Mouse (Mus musculus): Measurements from ENCODE around the gene Utf1. TPM values are rescaled to one million over a fixed set of nuclear protein-coding genes. Genes with fewer than 3 reads are reported as not detected.

Utf1 gene
- polyA plus RNA-seq, 1 experiment from 2014 or later: not detected

- under 1% methylated on average over 33 of the region's 33 CpGs for WGBS (ENCODE audit: missing documents)
- Histone ChIP-seq H3K4me3 (ENCODE audit: inconsistent target) (peak overlapping the region; percentile 86), H3K79me2 (ENCODE audit: inconsistent target) (no peaks in the 10 kb centered on the region; the same call in 1 of the 2 replicates), H3K27ac (peak overlapping the region; percentile 49), H3K36me3 (ENCODE audit: inconsistent target) (no peaks in the 10 kb centered on the region)
Measured at GRCm38 (mm10) chr7:139950283-139950971, 6.8 kb downstream of the Utf1 start.

GRCm38 (mm10) chr7:139951079-139951478, 7.5 kb downstream of the Utf1 start:
- peak overlapping the region; percentile 86 for H3K4me3 ChIP-seq (ENCODE audit: inconsistent target)
- no peaks in the 10 kb centered on the region; the same call in 1 of the 2 replicates for H3K79me2 ChIP-seq (ENCODE audit: inconsistent target)
- peak overlapping the region; percentile 49 for H3K27ac ChIP-seq
- no peaks in the 10 kb centered on the region for H3K36me3 ChIP-seq (ENCODE audit: inconsistent target)
- 5% methylated on average over 13 of the region's 16 CpGs for WGBS (ENCODE audit: missing documents)

DNA sequence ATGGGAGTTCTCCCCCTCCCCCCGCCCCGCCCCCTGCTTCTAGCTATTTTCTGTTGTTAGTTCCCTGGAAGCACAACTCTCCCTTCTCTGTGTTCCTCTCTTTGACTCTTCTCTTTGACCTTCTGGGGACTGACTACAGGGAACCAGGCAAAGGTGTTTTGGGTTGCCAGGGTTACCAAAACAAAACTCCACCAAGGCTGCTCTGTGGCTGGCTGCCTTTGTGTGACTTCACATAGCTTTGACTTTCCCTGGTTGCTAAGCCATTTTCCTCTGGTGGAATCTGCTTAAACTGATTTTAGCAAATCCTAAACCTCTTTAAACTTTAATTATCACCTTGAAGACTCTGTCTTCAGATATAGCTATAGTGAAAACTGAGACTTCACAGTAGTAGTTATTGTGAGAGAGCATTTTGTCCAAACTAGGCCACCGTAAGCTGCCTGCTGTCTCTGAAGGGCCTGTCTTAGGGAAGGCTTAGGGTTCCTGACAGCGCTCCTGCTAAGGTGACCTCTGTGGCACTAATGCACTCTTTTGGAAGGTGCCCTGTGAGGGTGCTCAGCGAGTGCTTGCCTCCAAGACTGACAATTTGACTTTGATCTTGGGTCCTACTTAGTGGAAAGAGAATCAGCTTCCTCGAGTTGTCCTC, 8.5 kb downstream of the Utf1 start:
- no peak overlapping the region for H3K4me3 ChIP-seq (ENCODE audit: inconsistent target)
- 88% methylated on average over 6 of the region's 6 CpGs for WGBS (ENCODE audit: missing documents)
- H3K79me2 ChIP-seq (ENCODE audit: inconsistent target): no peaks in the 10 kb centered on the region; the same call in 1 of the 2 replicates
- H3K36me3 ChIP-seq (ENCODE audit: inconsistent target): no peaks in the 10 kb centered on the region
- H3K27ac ChIP-seq: no peak overlapping the region

DNA sequence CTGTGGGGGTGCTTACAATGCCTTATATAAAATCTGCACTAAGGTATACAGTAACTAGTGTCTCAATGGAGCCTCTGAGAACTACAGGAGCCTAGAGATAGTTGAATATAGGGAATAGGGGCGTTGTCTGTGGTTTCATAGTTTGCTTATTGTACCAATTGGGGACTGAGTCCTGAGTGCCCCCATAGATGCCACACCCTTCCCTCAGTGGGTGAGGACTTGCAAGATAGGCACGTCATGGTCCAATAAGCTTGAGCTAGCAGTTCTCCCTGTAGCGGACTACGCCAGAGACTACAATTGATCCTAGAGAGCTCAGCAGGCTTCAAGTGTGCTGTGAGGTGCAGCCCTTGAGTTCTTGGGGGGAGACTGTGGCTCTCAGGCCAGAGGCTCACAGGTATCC, 11.9 kb downstream of the Utf1 start:
- no peaks in the 10 kb centered on the region for H3K36me3 ChIP-seq (ENCODE audit: inconsistent target)
- 98% methylated on average over 4 of the region's 4 CpGs for WGBS (ENCODE audit: missing documents)
- no peak overlapping the region for H3K27ac ChIP-seq
- no peaks in the 10 kb centered on the region; the same call in 1 of the 2 replicates for H3K79me2 ChIP-seq (ENCODE audit: inconsistent target)
- H3K4me3 ChIP-seq (ENCODE audit: inconsistent target): no peak overlapping the region

- H3K27ac ChIP-seq: no peak overlapping the region
- no peaks in the 10 kb centered on the region for H3K36me3 ChIP-seq (ENCODE audit: inconsistent target)
- 92% methylated on average over 3 of the region's 3 CpGs for WGBS (ENCODE audit: missing documents)
- H3K4me3 ChIP-seq (ENCODE audit: inconsistent target): no peak overlapping the region
- H3K79me2 ChIP-seq (ENCODE audit: inconsistent target): no peaks in the 10 kb centered on the region; the same call in 1 of the 2 replicates
Measured at GRCm38 (mm10) chr7:139956658-139957057, 13.1 kb downstream of the Utf1 start.

DNA sequence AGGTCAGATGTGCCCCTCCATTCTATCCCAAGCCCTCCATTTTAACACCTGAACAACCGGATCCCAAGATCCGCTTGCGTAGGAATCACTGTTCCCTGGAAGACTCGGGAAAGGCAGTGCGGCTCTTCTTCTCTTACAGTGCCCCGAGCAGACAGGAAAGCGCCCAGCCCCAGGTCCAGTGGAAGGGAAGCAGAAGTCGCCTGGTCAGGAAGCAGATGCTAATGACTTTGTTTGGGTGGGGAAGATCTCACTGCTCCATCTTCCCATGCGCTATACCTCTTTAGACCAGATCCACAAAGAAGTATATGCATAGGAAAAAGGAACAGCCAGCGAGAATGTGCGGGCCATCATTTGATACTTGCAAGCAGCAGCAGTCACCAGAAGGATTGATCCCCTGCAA, 13.8 kb downstream of the Utf1 start:
- Histone ChIP-seq H3K36me3 (ENCODE audit: inconsistent target) (no peaks in the 10 kb centered on the region), H3K27ac (no peak overlapping the region), H3K4me3 (ENCODE audit: inconsistent target) (no peak overlapping the region), H3K79me2 (ENCODE audit: inconsistent target) (no peaks in the 10 kb centered on the region)
- WGBS (ENCODE audit: missing documents): 6% methylated on average over 11 of the region's 11 CpGs

GRCm38 (mm10) chr7:139957958-139958357, 14.4 kb downstream of the Utf1 start:
- H3K27ac ChIP-seq: no peak overlapping the region
- H3K36me3 ChIP-seq (ENCODE audit: inconsistent target): no peaks in the 10 kb centered on the region
- no peaks in the 10 kb centered on the region for H3K79me2 ChIP-seq (ENCODE audit: inconsistent target)
- H3K4me3 ChIP-seq (ENCODE audit: inconsistent target): no peak overlapping the region
- 47% methylated on average over 11 of the region's 11 CpGs for WGBS (ENCODE audit: missing documents)

GRCm38 (mm10) chr7:139961141-139961540, 17.6 kb downstream of the Utf1 start:
- H3K79me2 ChIP-seq (ENCODE audit: inconsistent target): no peaks in the 10 kb centered on the region
- H3K36me3 ChIP-seq (ENCODE audit: inconsistent target): no peaks in the 10 kb centered on the region
- H3K4me3 ChIP-seq (ENCODE audit: inconsistent target): no peak overlapping the region
- WGBS (ENCODE audit: missing documents): 91% methylated on average over 10 of the region's 10 CpGs
- no peak overlapping the region for H3K27ac ChIP-seq

- Histone ChIP-seq H3K27ac (no peak overlapping the region), H3K79me2 (ENCODE audit: inconsistent target) (no peaks in the 10 kb centered on the region), H3K4me3 (ENCODE audit: inconsistent target) (no peak overlapping the region), H3K36me3 (ENCODE audit: inconsistent target) (no peaks in the 10 kb centered on the region)
- 71% methylated on average over 3 of the region's 4 CpGs for WGBS (ENCODE audit: missing documents)
Measured at GRCm38 (mm10) chr7:139963814-139964213, 20.2 kb downstream of the Utf1 start.

DNA sequence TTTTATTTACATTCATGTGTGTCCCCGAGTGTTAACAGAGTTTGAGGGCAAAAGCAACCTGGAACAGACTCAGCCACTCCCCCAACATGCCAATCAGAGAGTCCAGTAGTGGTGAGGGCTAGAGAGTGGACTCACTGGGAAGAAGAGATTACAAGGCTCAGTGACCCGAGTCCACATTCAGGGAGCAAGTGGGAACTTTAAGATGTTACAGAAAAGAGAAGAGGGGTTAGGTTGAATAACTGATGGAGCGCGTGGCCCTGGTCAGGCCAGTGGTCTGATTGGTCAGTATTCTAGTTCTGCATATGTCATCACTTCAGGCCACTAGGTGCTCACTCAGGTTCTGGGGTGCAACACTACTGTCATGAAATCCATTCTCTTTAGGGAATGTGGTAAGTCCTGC, 23.6 kb downstream of the Utf1 start:
- Histone ChIP-seq H3K79me2 (ENCODE audit: inconsistent target) (no peaks in the 10 kb centered on the region), H3K36me3 (ENCODE audit: inconsistent target) (no peaks in the 10 kb centered on the region), H3K27ac (no peak overlapping the region), H3K4me3 (ENCODE audit: inconsistent target) (no peak overlapping the region)
- 55% methylated on average over 4 of the region's 4 CpGs for WGBS (ENCODE audit: missing documents)

GRCm38 (mm10) chr7:139968428-139968827, 24.8 kb downstream of the Utf1 start:
- WGBS (ENCODE audit: missing documents): 61% methylated on average over 4 of the region's 5 CpGs
- H3K27ac ChIP-seq: no peak overlapping the region
- H3K36me3 ChIP-seq (ENCODE audit: inconsistent target): no peaks in the 10 kb centered on the region
- H3K4me3 ChIP-seq (ENCODE audit: inconsistent target): no peak overlapping the region
- no peaks in the 10 kb centered on the region for H3K79me2 ChIP-seq (ENCODE audit: inconsistent target)

DNA sequence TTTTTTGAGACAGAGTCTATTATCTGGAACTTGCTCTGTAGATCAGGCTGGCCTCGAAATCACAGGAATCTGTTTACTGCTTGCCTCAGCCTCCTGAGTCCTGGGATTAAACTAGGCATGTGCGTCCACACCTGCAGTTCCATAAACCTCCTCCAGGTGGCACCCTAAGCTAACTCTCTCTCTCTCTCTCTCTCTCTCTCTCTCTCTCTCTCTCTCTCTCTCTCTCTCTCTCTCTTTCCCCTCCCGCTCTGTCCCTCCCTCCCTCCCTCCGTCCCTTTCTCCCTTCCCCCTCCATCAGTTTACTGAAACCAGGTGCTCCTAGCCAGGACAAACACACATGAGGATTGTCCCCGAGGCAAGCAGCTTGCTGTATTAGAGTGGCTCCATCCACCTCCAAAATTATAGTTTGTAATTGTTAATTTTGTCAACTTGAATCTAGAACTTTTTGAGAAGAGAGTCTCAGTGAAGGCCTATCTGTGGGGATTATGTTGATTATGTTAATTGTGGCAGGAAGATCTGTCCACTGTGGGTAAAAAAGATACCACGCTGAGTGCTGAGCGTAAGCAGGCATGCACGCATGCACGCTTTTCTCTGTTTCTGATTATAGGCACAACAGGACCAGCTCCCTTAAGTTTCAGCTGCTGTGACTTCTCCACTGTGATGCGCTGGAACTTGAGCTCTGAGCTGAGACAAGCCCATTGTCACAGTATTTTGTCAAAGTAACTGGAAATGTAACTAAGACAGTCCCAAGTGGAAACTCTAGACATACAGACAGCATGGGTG, 25.9 kb downstream of the Utf1 start:
- peak overlapping the region; percentile 99 for H3K27ac ChIP-seq
- H3K36me3 ChIP-seq (ENCODE audit: inconsistent target): no peaks in the 10 kb centered on the region
- H3K4me3 ChIP-seq (ENCODE audit: inconsistent target): no peak overlapping the region
- 47% methylated on average over 5 of the region's 10 CpGs for WGBS (ENCODE audit: missing documents)
- no peaks in the 10 kb centered on the region for H3K79me2 ChIP-seq (ENCODE audit: inconsistent target)

DNA sequence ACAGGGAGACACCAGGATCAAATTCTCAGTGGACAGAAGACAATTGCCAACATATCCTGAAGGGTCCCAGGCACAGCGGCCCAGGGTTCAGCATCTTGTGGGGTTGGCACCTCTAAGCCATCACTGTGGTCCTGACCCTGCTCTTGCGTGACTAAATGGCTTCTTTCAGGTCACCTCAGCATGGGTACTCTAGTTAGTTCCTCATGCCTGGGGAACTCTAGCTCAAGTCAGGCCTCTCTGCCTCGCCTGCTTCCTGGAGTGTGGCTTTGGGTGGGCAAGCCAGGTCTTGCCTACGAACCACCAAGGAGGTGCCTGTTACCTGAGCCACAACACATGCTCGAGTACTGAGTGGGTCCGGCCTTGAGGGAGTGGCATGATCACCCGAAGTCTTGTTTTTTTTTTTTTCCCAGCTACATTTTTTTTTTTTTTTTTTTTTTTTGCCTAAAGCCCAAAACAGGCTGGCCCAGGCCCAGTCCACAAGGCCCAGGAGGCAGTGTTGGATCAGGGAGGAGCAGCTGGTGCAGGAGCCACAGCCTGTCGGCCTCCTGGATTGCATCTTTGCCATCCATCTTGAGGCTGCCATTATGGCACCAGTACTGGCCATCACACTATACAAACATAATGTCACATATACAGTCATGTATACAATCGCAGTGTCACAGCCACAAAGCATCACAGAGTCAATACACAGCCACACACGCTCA, 26.8 kb downstream of the Utf1 start:
- Histone ChIP-seq H3K27ac (peak overlapping the region; percentile 99), H3K36me3 (ENCODE audit: inconsistent target) (no peaks in the 10 kb centered on the region), H3K4me3 (ENCODE audit: inconsistent target) (no peak overlapping the region), H3K79me2 (ENCODE audit: inconsistent target) (no peaks in the 10 kb centered on the region)
- 70% methylated on average over 7 of the region's 10 CpGs for WGBS (ENCODE audit: missing documents)

DNA sequence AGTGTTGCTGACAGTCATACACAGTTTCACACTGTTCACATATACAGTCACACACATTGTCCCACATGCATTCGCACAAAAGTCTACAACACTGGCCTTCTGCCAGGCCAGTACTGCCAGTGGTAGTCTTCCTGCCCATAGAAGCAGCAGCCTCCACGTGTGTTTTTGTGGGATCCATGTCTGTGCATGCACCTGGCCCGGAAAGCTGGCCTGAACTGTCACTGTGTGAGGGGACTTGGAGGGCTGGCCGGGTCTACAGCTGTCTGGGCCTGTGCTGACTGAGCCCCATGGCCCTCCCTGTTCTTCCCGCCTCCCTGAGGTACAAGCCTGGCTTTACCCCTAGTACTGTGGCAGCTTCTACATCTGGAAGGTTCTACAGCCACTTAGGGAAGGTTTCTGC, 27.4 kb downstream of the Utf1 start:
- WGBS (ENCODE audit: missing documents): 26% methylated on average over 5 of the region's 5 CpGs
- no peaks in the 10 kb centered on the region for H3K79me2 ChIP-seq (ENCODE audit: inconsistent target)
- H3K27ac ChIP-seq: peak overlapping the region; percentile 99
- H3K4me3 ChIP-seq (ENCODE audit: inconsistent target): no peak overlapping the region
- no peaks in the 10 kb centered on the region for H3K36me3 ChIP-seq (ENCODE audit: inconsistent target)

Data from macrophage (primary cell).